Mouse (Mus musculus): Measurements from ENCODE around the gene Hipk3. TPM values are rescaled to one million over a fixed set of nuclear protein-coding genes. Genes with fewer than 3 reads are reported as not detected.

Hipk3 gene
- total RNA-seq, 1 experiment, result 11.1 TPM

GRCm38 (mm10) chr2:104457106-104457505, 37.1 kb downstream of the Hipk3 start:
- H3K4me3 ChIP-seq (ENCODE audit: insufficient read depth in 1 of 2, low read depth in 1 of 2, low read length in 2 of 2, poor library complexity in 1 of 2, severe bottlenecking in 1 of 2), result no peak overlapping the region
- no peaks in the 10 kb centered on the region for H3K4me1 ChIP-seq (ENCODE audit: control insufficient read depth in 2 of 2, insufficient read depth in 2 of 2, low read length in 2 of 2, poor library complexity in 1 of 2)
- in situ Hi-C loops (cut with MboI; ENCODE audit: low sequenced_read_pairs in 2 of 2, unreplicated experiment in 2 of 2), result no loop called here
- no peak overlapping the region for H3K27ac ChIP-seq (ENCODE audit: insufficient read depth, low read depth, low read length, poor library complexity, severe bottlenecking)
- no peaks in the 10 kb centered on the region for H3K36me3 ChIP-seq (ENCODE audit: control insufficient read depth, insufficient read depth, low read length, poor library complexity, severe bottlenecking)
- DNase-seq (ENCODE audit: low read depth, low spot score), result no peak
- no peak overlapping the region for H3K9ac ChIP-seq (ENCODE audit: insufficient read depth, low read depth, low read length, poor library complexity, severe bottlenecking)
- TF ChIP-seq MAFK (IDR thresholded peaks at IDR 0.05; ENCODE audit: insufficient read depth, low read depth, low read length) (no peak), ZNF384 (IDR thresholded peaks at IDR 0.05; ENCODE audit: low read depth, low read length) (no peak), HCFC1 (IDR thresholded peaks at IDR 0.05; ENCODE audit: borderline replicate concordance, insufficient read depth, low read length) (no peak), CHD2 (IDR thresholded peaks at IDR 0.05; ENCODE audit: low read depth, low read length) (no peak), ZC3H11A (IDR thresholded peaks at IDR 0.05; ENCODE audit: borderline replicate concordance, low read depth, low read length) (no peak)
- H3K9me3 ChIP-seq (ENCODE audit: control insufficient read depth, insufficient read depth, low read depth, low read length), result no peaks in the 10 kb centered on the region

GRCm38 (mm10) chr2:104450685-104451084, 43.6 kb downstream of the Hipk3 start:
- Histone ChIP-seq H3K9ac (ENCODE audit: insufficient read depth, low read depth, low read length, poor library complexity, severe bottlenecking) (no peak overlapping the region), H3K4me1 (ENCODE audit: control insufficient read depth in 2 of 2, insufficient read depth in 2 of 2, low read length in 2 of 2, poor library complexity in 1 of 2) (no peaks in the 10 kb centered on the region), H3K36me3 (ENCODE audit: control insufficient read depth, insufficient read depth, low read length, poor library complexity, severe bottlenecking) (no peaks in the 10 kb centered on the region), H3K9me3 (ENCODE audit: control insufficient read depth, insufficient read depth, low read depth, low read length) (no peaks in the 10 kb centered on the region), H3K4me3 (ENCODE audit: insufficient read depth in 1 of 2, low read depth in 1 of 2, low read length in 2 of 2, poor library complexity in 1 of 2, severe bottlenecking in 1 of 2) (no peak overlapping the region), H3K27ac (ENCODE audit: insufficient read depth, low read depth, low read length, poor library complexity, severe bottlenecking) (no peak overlapping the region)
- in situ Hi-C loops (cut with MboI; ENCODE audit: low sequenced_read_pairs in 2 of 2, unreplicated experiment in 2 of 2), result no loop called here
- no peak for DNase-seq (ENCODE audit: low read depth, low spot score)
- TF ChIP-seq HCFC1 (IDR thresholded peaks at IDR 0.05; ENCODE audit: borderline replicate concordance, insufficient read depth, low read length), result no peak

- no peak overlapping the region for H3K27ac ChIP-seq (ENCODE audit: insufficient read depth, low read depth, low read length, poor library complexity, severe bottlenecking)
- TF ChIP-seq CHD2 (IDR thresholded peaks at IDR 0.05; ENCODE audit: low read depth, low read length) (no peak), HCFC1 (IDR thresholded peaks at IDR 0.05; ENCODE audit: borderline replicate concordance, insufficient read depth, low read length) (no peak), ZNF384 (IDR thresholded peaks at IDR 0.05; ENCODE audit: low read depth, low read length) (no peak), MAFK (IDR thresholded peaks at IDR 0.05; ENCODE audit: insufficient read depth, low read depth, low read length) (no peak), ZC3H11A (IDR thresholded peaks at IDR 0.05; ENCODE audit: borderline replicate concordance, low read depth, low read length) (no peak)
Measured at GRCm38 (mm10) chr2:104449191-104449590, 45.1 kb downstream of the Hipk3 start.

GRCm38 (mm10) chr2:104448201-104448600, 46.0 kb downstream of the Hipk3 start:
- TF ChIP-seq ZNF384 (IDR thresholded peaks at IDR 0.05; ENCODE audit: low read depth, low read length) (no peak), MAFK (IDR thresholded peaks at IDR 0.05; ENCODE audit: insufficient read depth, low read depth, low read length) (no peak), CHD2 (IDR thresholded peaks at IDR 0.05; ENCODE audit: low read depth, low read length) (no peak), ZC3H11A (IDR thresholded peaks at IDR 0.05; ENCODE audit: borderline replicate concordance, low read depth, low read length) (no peak), HCFC1 (IDR thresholded peaks at IDR 0.05; ENCODE audit: borderline replicate concordance, insufficient read depth, low read length) (no peak)
- Histone ChIP-seq H3K27ac (ENCODE audit: insufficient read depth, low read depth, low read length, poor library complexity, severe bottlenecking) (no peak overlapping the region), H3K4me3 (ENCODE audit: insufficient read depth in 1 of 2, low read depth in 1 of 2, low read length in 2 of 2, poor library complexity in 1 of 2, severe bottlenecking in 1 of 2) (no peak overlapping the region), H3K9me3 (ENCODE audit: control insufficient read depth, insufficient read depth, low read depth, low read length) (no peaks in the 10 kb centered on the region), H3K36me3 (ENCODE audit: control insufficient read depth, insufficient read depth, low read length, poor library complexity, severe bottlenecking) (no peaks in the 10 kb centered on the region), H3K4me1 (ENCODE audit: control insufficient read depth in 2 of 2, insufficient read depth in 2 of 2, low read length in 2 of 2, poor library complexity in 1 of 2) (no peaks in the 10 kb centered on the region), H3K9ac (ENCODE audit: insufficient read depth, low read depth, low read length, poor library complexity, severe bottlenecking) (no peak overlapping the region)
- no peak for DNase-seq (ENCODE audit: low read depth, low spot score)
- in situ Hi-C loops (cut with MboI; ENCODE audit: low sequenced_read_pairs in 2 of 2, unreplicated experiment in 2 of 2), result loop anchor here in 1 of 2 experiments (25.0 kb wide), 1 partner anchor 311 kb away; no protein-coding TSS in a partner anchor

More at GRCm38 (mm10) chr2:104449191-104449590, 45.1 kb downstream of the Hipk3 start:
- H3K4me3 ChIP-seq (ENCODE audit: insufficient read depth in 1 of 2, low read depth in 1 of 2, low read length in 2 of 2, poor library complexity in 1 of 2, severe bottlenecking in 1 of 2), result no peak overlapping the region
- no peaks in the 10 kb centered on the region for H3K4me1 ChIP-seq (ENCODE audit: control insufficient read depth in 2 of 2, insufficient read depth in 2 of 2, low read length in 2 of 2, poor library complexity in 1 of 2)
- in situ Hi-C loops (cut with MboI; ENCODE audit: low sequenced_read_pairs in 2 of 2, unreplicated experiment in 2 of 2), result loop anchor here in 1 of 2 experiments (25.0 kb wide), 1 partner anchor 312 kb away; no protein-coding TSS in a partner anchor
- no peaks in the 10 kb centered on the region for H3K9me3 ChIP-seq (ENCODE audit: control insufficient read depth, insufficient read depth, low read depth, low read length)
- no peaks in the 10 kb centered on the region for H3K36me3 ChIP-seq (ENCODE audit: control insufficient read depth, insufficient read depth, low read length, poor library complexity, severe bottlenecking)
- no peak overlapping the region for H3K9ac ChIP-seq (ENCODE audit: insufficient read depth, low read depth, low read length, poor library complexity, severe bottlenecking)
- DNase-seq (ENCODE audit: low read depth, low spot score), result no peak

GRCm38 (mm10) chr2:104446016-104446415, 48.2 kb downstream of the Hipk3 start:
- Histone ChIP-seq H3K27ac (ENCODE audit: insufficient read depth, low read depth, low read length, poor library complexity, severe bottlenecking) (no peak overlapping the region), H3K9me3 (ENCODE audit: control insufficient read depth, insufficient read depth, low read depth, low read length) (no peaks in the 10 kb centered on the region), H3K9ac (ENCODE audit: insufficient read depth, low read depth, low read length, poor library complexity, severe bottlenecking) (no peak overlapping the region), H3K4me1 (ENCODE audit: control insufficient read depth in 2 of 2, insufficient read depth in 2 of 2, low read length in 2 of 2, poor library complexity in 1 of 2) (no peaks in the 10 kb centered on the region; a peak in 1 of 4 replicates), H3K36me3 (ENCODE audit: control insufficient read depth, insufficient read depth, low read length, poor library complexity, severe bottlenecking) (no peaks in the 10 kb centered on the region), H3K4me3 (ENCODE audit: insufficient read depth in 1 of 2, low read depth in 1 of 2, low read length in 2 of 2, poor library complexity in 1 of 2, severe bottlenecking in 1 of 2) (no peak overlapping the region)
- no peak for TF ChIP-seq ZC3H11A (IDR thresholded peaks at IDR 0.05; ENCODE audit: borderline replicate concordance, low read depth, low read length)
- no peak for TF ChIP-seq HCFC1 (IDR thresholded peaks at IDR 0.05; ENCODE audit: borderline replicate concordance, insufficient read depth, low read length)
- no peak for TF ChIP-seq MAFK (IDR thresholded peaks at IDR 0.05; ENCODE audit: insufficient read depth, low read depth, low read length)
- TF ChIP-seq ZNF384 (IDR thresholded peaks at IDR 0.05; ENCODE audit: low read depth, low read length), result no peak
- no peak for TF ChIP-seq CHD2 (IDR thresholded peaks at IDR 0.05; ENCODE audit: low read depth, low read length)
- DNase-seq (ENCODE audit: low read depth, low spot score), result no peak
- in situ Hi-C loops (cut with MboI; ENCODE audit: low sequenced_read_pairs in 2 of 2, unreplicated experiment in 2 of 2), result loop anchor here in 1 of 2 experiments (25.0 kb wide), 1 partner anchor 309 kb away; no protein-coding TSS in a partner anchor

Data from ES-E14 (cell line).